Mouse (Mus musculus) neural tube, embryonic 10.5 days (tissue): ENCODE results near the gene Map3k13.
A peak's percentile ranks its signal among the peaks of the same experiment; 100 is the strongest.
"Not testable (repeated sequence)": the region's sequence is repeated elsewhere in the genome, so short reads cannot be mapped to it uniquely, and the experiment has no call there.

Source experiments
- DNase-seq: peaks from one replicate; pipeline ENCODE4 v3.0.0-alpha.2; 2017; ENCODE audit warnings: low spot score; ENCODE audit errors: extremely low spot score

Gene Map3k13

DNA sequence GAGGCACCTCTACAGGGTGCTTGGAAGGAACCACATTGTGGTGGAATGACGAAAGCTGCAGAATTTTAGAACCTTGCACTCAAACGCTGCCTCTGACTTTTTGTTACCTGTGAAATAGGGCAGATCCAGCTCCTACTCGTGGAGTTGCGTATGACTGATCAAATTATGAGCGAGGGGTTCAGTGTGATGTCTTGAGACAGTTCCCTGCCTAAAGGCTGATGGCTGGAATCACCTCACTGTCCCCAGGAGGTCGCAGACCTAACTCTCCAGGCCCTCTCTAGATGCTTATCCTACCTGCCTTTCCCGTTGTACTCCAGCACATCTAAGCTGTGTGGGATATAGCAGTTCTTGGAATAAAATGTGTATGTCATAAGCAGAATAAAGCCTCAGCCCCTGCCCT, 111.8 kb downstream of the Map3k13 start:
- no peak for DNase-seq

DNA sequence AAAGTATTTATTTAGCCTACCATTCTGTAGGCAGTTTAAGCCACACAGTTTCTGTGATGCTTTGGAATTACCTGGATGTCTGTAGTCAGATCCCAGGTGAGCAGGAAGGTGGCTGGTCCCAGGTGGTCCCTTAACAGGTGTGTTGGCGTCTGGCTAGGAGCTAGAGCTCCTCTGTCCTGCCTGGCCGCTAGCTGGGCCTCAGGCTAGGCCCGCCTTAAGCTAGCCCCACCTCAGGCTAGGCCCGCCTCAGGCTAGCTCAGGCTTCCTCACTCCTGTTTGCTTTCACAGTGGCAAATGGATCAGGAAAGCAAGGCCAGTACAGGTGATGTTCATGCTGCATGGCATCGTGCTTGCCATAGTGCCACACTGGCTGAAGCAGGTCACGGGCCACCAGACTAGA, 112.8 kb downstream of the Map3k13 start:
- DNase-seq, result no peak

DNA sequence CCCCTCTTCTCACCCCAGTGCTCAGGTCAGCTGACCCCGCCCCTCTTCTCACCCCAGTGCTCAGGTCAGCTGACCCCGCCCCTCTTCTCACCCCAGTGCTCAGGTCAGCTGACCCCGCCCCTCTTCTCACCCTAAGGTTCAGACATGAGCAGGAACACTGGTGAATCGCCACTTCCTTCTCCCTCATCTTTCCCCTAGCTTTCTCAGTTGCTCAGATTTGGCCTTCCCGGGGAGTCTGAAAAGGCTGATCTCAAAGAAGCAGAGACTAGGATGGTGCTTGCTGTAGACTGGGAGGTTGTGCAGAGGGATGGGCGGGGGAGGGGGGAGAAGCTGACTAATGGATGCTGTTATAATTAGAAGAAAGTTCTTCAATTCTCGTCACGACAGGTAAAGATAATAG, 114.8 kb downstream of the Map3k13 start:
- DNase-seq, result not testable (repeated sequence)

DNA sequence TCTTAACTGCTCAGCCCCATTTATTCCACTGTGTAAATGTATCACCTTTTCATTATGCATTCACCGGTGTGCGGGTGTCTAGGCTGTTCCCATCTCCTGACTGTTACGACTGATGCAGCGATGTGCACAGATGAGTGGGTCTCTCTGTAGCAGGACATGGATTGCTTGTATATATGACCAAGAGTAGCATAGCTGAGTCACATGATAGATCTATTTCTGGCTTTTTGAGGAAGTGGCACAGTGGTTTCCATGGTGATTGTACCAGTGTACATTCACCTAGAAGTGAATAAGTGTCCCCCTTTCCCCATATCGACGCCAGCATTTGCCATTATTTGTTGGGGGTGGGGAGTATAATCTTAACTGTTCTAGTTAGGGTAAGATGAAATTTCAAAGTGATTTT, 119.2 kb downstream of the Map3k13 start:
- no peak for DNase-seq

DNA sequence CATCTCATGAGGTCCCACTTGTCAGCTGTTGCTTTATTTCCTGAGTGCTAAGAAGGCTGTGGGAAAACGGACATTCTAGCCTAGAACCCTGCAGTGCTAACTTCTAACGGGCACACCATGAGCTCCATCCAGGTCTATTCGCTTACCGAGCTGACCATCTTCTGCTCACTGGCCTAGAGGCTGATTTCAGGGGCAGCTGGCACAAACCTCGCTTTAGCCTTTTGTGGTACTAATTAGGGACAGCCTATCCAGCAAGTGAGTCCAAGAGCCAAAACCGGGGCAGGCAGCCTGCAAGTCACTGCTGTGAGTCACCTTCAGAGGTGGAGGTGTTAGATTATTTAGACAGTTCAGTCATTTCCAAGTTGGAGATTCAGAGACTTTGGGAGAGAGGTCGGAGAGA, 122.5 kb downstream of the Map3k13 start:
- DNase-seq, result no peak

DNA sequence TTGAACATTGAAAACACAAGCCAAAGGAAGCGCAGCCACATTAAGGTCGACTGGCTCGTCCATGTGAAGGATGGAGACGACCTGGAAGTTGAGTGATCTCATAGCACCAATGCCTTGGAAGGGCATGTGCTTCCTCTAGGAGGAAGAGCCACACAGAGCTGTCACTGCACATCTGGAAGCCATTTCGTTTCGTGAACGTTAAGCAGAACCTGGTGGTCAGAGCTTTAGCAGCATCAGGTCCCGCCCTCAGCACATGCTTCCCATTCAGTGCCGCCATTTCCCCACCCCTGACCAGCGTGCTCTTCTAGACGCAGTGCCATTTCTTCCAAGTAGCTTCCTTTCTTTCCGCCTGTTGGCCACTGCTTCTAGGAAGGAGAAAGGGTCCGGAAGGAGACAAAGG, 134.3 kb downstream of the Map3k13 start:
- peak; percentile 17 for DNase-seq

DNA sequence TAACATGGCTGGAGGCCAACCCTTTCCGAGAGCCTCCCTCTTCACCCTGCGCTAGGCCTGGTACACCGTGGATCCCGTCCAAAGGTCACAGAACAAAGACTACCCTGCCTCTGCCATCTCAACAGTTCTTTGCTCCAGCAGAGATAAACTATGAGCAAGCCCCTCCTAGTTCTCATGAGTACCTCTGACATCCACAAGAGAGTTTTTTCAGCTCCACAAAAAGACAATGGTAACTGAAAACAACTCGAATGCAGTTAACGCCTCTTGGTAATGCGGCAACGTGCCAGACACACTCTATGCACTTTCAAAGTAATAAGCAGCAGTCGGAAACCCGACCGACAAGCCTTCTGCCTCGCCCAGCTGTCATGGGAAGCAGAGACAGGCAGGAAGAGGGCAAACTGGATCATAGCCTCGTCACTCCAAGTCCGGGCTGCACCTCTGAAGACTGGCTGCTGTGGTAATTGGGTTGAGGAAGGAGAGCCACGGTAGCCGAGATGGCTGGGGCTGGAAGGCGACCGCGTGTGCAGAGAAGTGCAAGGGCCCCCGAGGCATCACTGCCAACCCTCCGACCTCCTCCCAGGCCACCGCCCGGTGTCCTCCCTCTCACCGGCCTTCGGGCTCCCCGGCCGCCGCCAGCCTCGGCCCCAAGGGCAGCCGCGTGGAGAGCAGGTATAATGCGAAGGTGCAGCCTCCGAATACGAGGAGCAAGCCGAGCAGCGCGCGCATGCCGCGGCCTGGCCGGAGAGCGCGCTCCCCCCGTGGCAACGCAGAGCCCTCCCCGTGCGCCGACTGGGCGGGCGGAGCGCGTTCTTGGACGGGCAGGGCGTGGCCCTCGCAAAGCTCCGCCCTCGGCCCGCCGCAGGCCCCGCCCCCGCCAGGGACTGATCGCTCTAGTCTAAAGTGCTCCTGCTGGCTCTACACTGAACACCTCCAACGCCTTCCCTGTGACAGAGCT, 152.9 kb downstream of the Map3k13 start, which contains the start of gene Tmem41a:
Tmem41a (minus strand) TSS at position 792 of the 955 bp plus-strand sequence.
- peak; percentile 89 for DNase-seq

DNA sequence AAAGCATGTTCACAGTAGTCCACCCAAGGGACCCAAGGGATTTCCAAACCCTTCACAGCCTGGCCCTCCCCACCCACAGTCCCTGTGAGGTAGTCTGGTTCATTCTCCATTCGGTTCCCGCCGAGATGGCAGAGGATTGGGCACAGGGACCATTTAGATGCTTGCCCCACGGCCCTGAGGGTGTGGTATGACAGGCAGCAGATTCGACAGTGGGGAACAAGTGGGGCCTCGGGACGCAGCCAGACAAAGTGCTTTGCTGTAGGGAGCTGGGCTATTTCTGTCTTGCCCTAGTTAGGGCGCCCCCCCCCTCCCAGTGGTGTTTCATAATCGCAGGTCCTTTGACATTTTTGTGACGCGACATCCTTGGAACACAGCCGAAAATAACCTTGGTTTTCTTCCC, 161.4 kb downstream of the Map3k13 start:
- DNase-seq, result no peak

DNA sequence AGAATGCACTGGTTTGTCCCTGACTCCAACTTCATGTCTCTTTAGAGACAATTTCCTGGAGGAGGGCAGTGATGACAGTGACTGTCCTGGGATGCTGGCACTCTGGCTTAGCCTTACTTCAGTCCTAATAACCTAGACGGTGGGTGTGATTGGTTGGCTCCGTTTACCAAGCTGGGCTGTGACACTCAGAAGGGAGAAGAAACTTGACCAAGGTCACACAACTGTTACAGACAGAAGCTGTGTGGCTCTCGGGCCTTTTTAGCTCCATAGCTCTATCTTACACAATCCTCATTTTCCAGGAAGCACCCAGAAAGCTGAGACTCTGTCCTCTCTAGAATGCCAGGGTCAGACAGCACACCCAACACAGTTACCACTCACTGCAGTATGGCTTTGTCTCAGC, 171.4 kb downstream of the Map3k13 start:
- no peak for DNase-seq

DNA sequence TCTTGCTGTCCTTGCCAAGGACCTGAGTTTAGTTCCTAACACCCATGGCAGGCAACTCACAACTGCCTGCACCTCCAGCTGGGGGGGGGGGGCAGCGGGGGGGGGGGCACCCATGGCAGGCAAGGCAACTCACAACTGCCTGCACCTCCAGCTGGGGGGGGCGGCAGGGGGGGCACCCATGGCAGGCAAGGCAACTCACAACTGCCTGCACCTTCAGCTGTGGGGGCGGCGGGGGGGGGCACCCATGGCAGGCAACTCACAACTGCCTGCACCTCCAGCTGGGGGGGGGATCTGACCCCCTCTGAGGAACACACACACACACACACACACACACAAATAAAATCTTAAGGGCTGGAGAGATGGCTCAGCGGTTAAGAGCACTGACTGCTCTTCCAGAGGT, 175.7 kb downstream of the Map3k13 start:
- DNase-seq, result no peak

DNA sequence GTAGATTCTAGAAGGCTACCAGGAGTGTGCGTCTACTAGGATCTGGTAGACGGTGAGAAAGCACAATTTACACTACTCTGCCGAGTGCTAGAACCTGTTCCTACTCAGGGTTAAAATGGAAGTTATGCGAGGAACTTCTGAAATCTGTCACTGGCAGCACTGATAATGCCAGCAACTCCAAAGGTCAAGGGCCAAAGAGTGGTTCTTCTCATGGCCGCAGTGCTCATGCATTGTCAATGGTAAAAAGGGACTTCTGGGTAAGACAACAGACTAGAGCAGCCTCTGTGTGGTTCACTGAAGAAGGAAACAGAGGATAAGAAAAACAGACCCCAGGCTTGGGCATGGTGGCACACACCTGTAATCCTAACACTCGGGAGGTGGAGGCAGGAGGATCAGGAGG, 176.4 kb downstream of the Map3k13 start:
- DNase-seq, result no peak

DNA sequence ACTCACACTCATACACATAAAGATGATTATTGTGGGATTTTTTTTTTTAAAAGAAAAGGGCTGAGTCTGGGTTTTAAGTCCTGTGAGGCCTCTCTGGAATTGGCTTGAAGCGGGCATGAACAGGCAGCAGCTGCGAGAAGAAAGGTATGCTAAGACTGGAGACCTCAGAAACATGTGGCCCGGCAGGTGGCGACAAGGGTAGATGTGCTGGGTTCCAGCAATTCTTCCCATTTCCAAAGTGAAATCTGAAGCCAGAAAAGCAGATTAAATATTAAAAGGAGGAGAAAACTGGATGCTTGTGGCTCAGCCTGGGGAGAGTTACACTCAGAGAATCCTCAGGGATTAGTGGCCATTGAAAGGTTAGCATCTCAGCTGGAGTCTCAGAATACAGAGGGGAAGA, 177.3 kb downstream of the Map3k13 start:
- DNase-seq, result no peak

DNA sequence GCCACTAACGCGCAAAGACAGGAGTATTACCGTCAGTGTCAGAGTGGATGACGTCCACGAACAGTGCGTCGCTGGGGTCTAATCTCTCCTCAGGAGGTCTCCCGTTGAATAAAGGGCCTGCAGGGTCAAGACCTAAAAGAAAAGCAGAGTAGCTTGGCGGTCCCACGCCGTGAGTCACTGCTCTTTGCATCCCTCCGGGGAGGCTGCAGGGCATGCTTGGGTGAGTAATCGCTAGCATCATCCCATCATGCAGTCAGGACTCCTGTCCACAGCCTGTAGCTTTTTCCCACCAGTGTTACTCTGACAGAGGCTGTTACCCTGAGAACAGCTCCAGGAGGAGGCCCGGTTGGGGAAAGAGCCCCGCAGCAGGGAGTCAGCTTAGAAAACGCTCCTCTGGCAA, 182.1 kb downstream of the Map3k13 start:
- no peak for DNase-seq

DNA sequence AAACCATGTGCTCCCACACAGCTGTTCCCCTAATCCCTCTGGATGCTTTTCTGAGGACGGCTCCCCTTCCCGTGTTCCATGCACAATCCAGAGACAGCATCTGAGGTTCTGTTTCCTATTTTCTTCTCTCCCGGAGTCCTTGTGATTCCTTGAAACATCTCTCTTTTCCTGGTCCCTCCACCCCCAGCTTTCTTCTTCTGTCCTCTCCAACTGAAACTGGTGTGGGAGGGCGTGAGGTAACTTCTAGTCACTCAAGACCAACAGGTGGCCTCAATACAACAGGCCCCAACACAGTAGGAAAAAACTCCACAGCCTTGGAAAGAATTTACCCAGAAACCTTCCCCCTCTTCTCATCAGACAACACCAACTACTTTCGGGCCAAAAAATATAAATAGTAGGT, 183.2 kb downstream of the Map3k13 start:
- DNase-seq, result no peak
